Mouse (Mus musculus) liver, adult 2 months (tissue): ENCODE results near the gene Prox2. TPM values are rescaled to one million over a fixed set of nuclear protein-coding genes. Genes with fewer than 3 reads are reported as not detected.

Source experiments
- DNase-seq: peaks from one replicate; pipeline ENCODE4 v3.0.0-alpha.2; 2011; ENCODE audit warnings: low read depth, low spot score; ENCODE audit errors: extremely low read depth
- H3K27ac ChIP-seq: fragments of 200-500 bp; replicated peaks from 2 replicates; pipeline ENCODE4 v1.5.1; 2012; ENCODE audit warnings: low read depth, mild to moderate bottlenecking, control low read depth, inconsistent platforms, low read length; ENCODE audit not compliant: insufficient read depth
- H3K27me3 ChIP-seq: fragments of 200-500 bp; 2 replicates; pipeline ENCODE4 v1.6.1; 2012; ENCODE audit warnings: mild to moderate bottlenecking, moderate library complexity, low read length, inconsistent platforms; ENCODE audit not compliant: control insufficient read depth, insufficient read depth
- H3K36me3 ChIP-seq: fragments of 200-500 bp; 2 replicates; pipeline ENCODE4 v1.6.1; 2012; ENCODE audit warnings: low read length, inconsistent platforms; ENCODE audit not compliant: control insufficient read depth, insufficient read depth
- H3K4me1 ChIP-seq: fragments of 200-500 bp; 2 replicates; pipeline ENCODE4 v1.6.1; 2011; ENCODE audit warnings: low read length; ENCODE audit not compliant: control insufficient read depth, insufficient read depth
- H3K4me3 ChIP-seq: fragments of 200-500 bp; 2 replicates; pipeline ENCODE4 v1.5.1; 2011; ENCODE audit warnings: low read depth, mild to moderate bottlenecking, control low read depth, low read length, moderate library complexity; ENCODE audit not compliant: insufficient read depth
- H3K79me2 ChIP-seq: fragments of 200-500 bp; 2 replicates; pipeline ENCODE4 v1.6.1; 2012; ENCODE audit warnings: inconsistent platforms, mild to moderate bottlenecking, low read length, moderate library complexity; ENCODE audit not compliant: control insufficient read depth, insufficient read depth
- H3K9ac ChIP-seq: fragments of 200-500 bp; 2 replicates; pipeline ENCODE4 v1.6.1; 2012; ENCODE audit warnings: low read depth, mild to moderate bottlenecking, control low read depth, inconsistent platforms, low read length
- CTCF ChIP-seq: fragments of 200-500 bp; IDR thresholded peaks from 2 replicates; pipeline ENCODE4 v1.5.1; 2011; ENCODE audit warnings: low read depth, low read length, control low read depth
- POLR2A ChIP-seq: fragments of 200-500 bp; IDR thresholded peaks from 2 replicates; pipeline ENCODE4 v1.6.1; 2011; ENCODE audit warnings: low read length, control low read depth; ENCODE audit not compliant: insufficient read depth; ENCODE audit errors: extremely low read depth
- WGBS: fragments of 180-500 bp; shearing (Covaris S2); methylation state at CpG from one replicate; pipeline ENCODE4 v1.1.7; 2018; 5-methylcytosine and 5-hydroxymethylcytosine counted together
- polyA plus RNA-seq: library from polyadenylated mRNA; depleted of rRNA; stranded (reverse); fragments of >200 nt; gene quantifications from 2 replicates; pipeline ENCODE4 v1.2.3, GENCODE M21; 2012; rRNA removed
- total RNA-seq: library from RNA; depleted of rRNA; stranded (reverse); fragments of >200 nt; gene quantifications from 2 replicates; pipeline ENCODE4 v1.2.3, GENCODE M21; 2014; rRNA removed

Prox2 gene
- total and polyA plus RNA-seq, 2 experiments, result 1.5 to 1.8 TPM

DNA sequence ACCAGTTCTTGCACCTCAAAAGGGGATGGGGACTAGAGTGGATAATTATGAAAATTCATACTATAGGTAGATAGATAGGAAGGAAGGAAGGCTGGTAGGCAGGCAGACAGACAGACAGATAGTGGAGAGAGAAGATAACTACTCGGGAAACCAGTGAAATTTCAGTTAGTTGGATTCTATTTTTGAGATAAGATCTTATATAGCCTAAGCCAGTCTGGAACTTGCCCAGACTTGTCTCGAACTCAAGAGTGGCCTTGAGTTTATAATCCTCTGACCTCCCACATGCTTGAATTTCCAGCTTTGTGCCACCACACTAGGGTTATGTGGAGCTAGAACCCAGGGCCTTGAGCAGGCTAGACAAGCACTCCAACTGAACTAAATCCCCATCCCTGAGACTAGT, 26.3 kb downstream of the Prox2 start:
- H3K36me3 ChIP-seq, result peaks cover 6% of the 10 kb centered on the region; the same call in 1 of the 2 replicates
- no peak overlapping the region for H3K27ac ChIP-seq
- no peak overlapping the region for H3K9ac ChIP-seq
- no peaks in the 10 kb centered on the region for H3K4me1 ChIP-seq
- WGBS, result 69% methylated on average over 2 of the region's 2 CpGs
- H3K27me3 ChIP-seq, result no peaks in the 10 kb centered on the region
- DNase-seq, result no peak
- TF ChIP-seq CTCF (no peak), POLR2A (no peak)
- no peaks in the 10 kb centered on the region for H3K79me2 ChIP-seq
- H3K4me3 ChIP-seq, result no peak overlapping the region

DNA sequence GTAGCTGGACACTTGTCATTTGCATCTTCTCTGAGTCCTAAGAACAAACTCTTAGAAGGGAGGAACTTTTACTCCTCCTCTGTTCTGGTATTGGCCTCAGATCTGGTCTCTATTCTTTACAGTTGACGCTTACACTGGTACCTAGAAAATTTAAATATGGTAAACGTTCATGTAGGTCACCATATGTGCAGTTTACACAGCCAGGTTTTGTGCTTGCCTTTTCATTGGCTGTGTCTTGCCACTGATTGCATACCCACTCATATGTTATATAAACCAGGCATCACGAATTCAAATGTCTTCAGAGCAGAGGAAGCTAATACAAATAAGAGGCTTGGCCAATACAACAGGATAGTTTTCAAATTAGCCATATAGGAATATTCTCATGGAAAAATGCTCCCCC, 33.5 kb downstream of the Prox2 start:
- no peaks in the 10 kb centered on the region for H3K27me3 ChIP-seq
- no peak overlapping the region for H3K4me3 ChIP-seq
- no peaks in the 10 kb centered on the region for H3K4me1 ChIP-seq
- H3K36me3 ChIP-seq, result peaks cover 10% of the 10 kb centered on the region
- no peak overlapping the region for H3K27ac ChIP-seq
- WGBS, result 91% methylated on average over 3 of the region's 3 CpGs
- no peak for DNase-seq
- no peak overlapping the region for H3K9ac ChIP-seq
- TF ChIP-seq POLR2A (no peak), CTCF (no peak)
- no peaks in the 10 kb centered on the region for H3K79me2 ChIP-seq

DNA sequence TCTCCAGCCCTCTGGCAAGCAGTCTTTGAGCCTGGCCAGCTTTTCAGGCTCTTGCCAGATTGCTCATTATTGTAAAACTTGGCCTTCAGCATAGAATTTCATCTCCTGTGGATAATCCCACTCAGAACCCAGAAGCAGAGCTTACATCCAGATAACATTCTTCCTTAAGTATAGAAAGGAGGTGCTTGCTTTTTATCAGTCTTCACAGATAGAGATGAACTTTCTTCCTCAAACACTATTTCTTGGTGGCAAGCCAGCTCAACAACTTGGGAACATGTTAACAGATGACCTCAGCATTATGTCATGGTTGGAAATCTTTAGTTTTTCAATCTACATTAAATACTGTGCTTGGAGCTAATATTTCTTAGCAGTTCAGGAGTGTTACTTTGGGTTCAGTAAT, 39.5 kb downstream of the Prox2 start:
- no peaks in the 10 kb centered on the region for H3K79me2 ChIP-seq
- H3K4me1 ChIP-seq, result no peaks in the 10 kb centered on the region
- no peak for TF ChIP-seq CTCF
- TF ChIP-seq POLR2A, result no peak
- H3K36me3 ChIP-seq, result peaks cover 34% of the 10 kb centered on the region
- H3K27me3 ChIP-seq, result no peaks in the 10 kb centered on the region
- no peak overlapping the region for H3K27ac ChIP-seq
- DNase-seq, result no peak
- H3K9ac ChIP-seq, result no peak overlapping the region
- no peak overlapping the region for H3K4me3 ChIP-seq

DNA sequence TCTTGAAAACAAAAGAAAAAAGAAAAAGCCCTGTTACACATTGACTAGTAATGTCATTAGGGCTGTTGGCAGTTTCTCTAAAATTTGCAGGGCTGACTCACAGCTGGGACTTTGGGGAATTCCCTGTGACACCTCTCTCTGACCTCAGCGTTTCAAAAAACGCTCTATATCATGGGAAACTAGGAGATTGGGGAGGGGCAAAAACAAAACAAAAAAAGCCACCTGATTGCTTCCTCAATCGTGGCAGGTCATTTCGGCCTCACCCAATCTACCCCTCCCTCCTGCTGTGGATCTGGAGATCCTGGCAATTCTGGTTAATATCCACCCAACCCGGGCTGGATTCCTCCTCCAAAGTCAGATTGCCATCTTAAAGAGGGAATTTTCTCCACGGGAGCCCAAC, 59.3 kb downstream of the Prox2 start:
- Histone ChIP-seq H3K36me3 (peaks cover 46% of the 10 kb centered on the region), H3K4me3 (no peak overlapping the region), H3K27ac (no peak overlapping the region), H3K27me3 (no peaks in the 10 kb centered on the region), H3K4me1 (no peaks in the 10 kb centered on the region), H3K9ac (no peak overlapping the region), H3K79me2 (no peaks in the 10 kb centered on the region; the same call in 1 of the 2 replicates)
- no peak for TF ChIP-seq CTCF
- TF ChIP-seq POLR2A, result no peak
- no peak for DNase-seq
- 57% methylated on average over 6 of the region's 6 CpGs for WGBS

Other genes starting within 250 kb of the Prox2 start
- gene Ltbp2, start 234.2 kb downstream of the Prox2 start, total RNA-seq, result 0.65 and 1.0 TPM in 2 replicates
- 0.77 and 1.7 TPM in 2 replicates for gene Ltbp2, start 234.2 kb downstream of the Prox2 start, polyA plus RNA-seq
- gene Fcf1, start 139.9 kb downstream of the Prox2 start, total RNA-seq, result 47.5 and 59.7 TPM in 2 replicates
- 21.7 and 23.2 TPM in 2 replicates for gene Fcf1, start 139.9 kb downstream of the Prox2 start, polyA plus RNA-seq
- gene Arel1, start 139.9 kb downstream of the Prox2 start, total RNA-seq, result 22.2 and 22.4 TPM in 2 replicates
- 17.6 and 21.0 TPM in 2 replicates for gene Arel1, start 139.9 kb downstream of the Prox2 start, polyA plus RNA-seq
- 16.9 TPM in 2 replicates for gene Ylpm1, start 114.4 kb downstream of the Prox2 start, total RNA-seq
- 4.7 and 5.2 TPM in 2 replicates for gene Ylpm1, start 114.4 kb downstream of the Prox2 start, polyA plus RNA-seq
- gene Dlst, start 74 bp upstream of the Prox2 start, total RNA-seq, result 149 and 150 TPM in 2 replicates
- 111 and 112 TPM in 2 replicates for gene Dlst, start 74 bp upstream of the Prox2 start, polyA plus RNA-seq
- 0.28 and 0.34 TPM in 2 replicates for gene Rps6kl1, start 40.5 kb upstream of the Prox2 start, total RNA-seq
- gene Rps6kl1, start 40.5 kb upstream of the Prox2 start, polyA plus RNA-seq, result 0.39 and 0.48 TPM in 2 replicates
- gene Pgf, start 67.0 kb upstream of the Prox2 start, total RNA-seq, result not detected in 2 replicates
- gene Pgf, start 67.0 kb upstream of the Prox2 start, polyA plus RNA-seq, result not detected in 2 replicates
- gene Eif2b2, start 108.7 kb upstream of the Prox2 start, total RNA-seq, result 17.9 and 23.1 TPM in 2 replicates
- gene Eif2b2, start 108.7 kb upstream of the Prox2 start, polyA plus RNA-seq, result 37.0 and 54.8 TPM in 2 replicates
- gene Mlh3, start 159.8 kb upstream of the Prox2 start, total RNA-seq, result 6.5 TPM in 2 replicates
- gene Mlh3, start 159.8 kb upstream of the Prox2 start, polyA plus RNA-seq, result 2.8 and 3.3 TPM in 2 replicates
- 11.5 and 20.0 TPM in 2 replicates for gene Acyp1, start 177.7 kb upstream of the Prox2 start, total RNA-seq
- gene Acyp1, start 177.7 kb upstream of the Prox2 start, polyA plus RNA-seq, result 8.9 and 9.4 TPM in 2 replicates
- gene Zc2hc1c, start 177.8 kb upstream of the Prox2 start, total RNA-seq, result 0.87 and 0.92 TPM in 2 replicates
- 0.48 and 0.57 TPM in 2 replicates for gene Zc2hc1c, start 177.8 kb upstream of the Prox2 start, polyA plus RNA-seq
- gene Nek9, start 228.6 kb upstream of the Prox2 start, total RNA-seq, result 17.0 and 19.1 TPM in 2 replicates
- gene Nek9, start 228.6 kb upstream of the Prox2 start, polyA plus RNA-seq, result 13.7 and 14.0 TPM in 2 replicates